Mouse (Mus musculus): ENCODE data around the gene Gm28635. TPM values are rescaled to one million over a fixed set of nuclear protein-coding genes. Genes with fewer than 3 reads are reported as not detected.

Gene Gm28635
- polyA plus RNA-seq, 1 experiment from 2014 or later = not detected

DNA sequence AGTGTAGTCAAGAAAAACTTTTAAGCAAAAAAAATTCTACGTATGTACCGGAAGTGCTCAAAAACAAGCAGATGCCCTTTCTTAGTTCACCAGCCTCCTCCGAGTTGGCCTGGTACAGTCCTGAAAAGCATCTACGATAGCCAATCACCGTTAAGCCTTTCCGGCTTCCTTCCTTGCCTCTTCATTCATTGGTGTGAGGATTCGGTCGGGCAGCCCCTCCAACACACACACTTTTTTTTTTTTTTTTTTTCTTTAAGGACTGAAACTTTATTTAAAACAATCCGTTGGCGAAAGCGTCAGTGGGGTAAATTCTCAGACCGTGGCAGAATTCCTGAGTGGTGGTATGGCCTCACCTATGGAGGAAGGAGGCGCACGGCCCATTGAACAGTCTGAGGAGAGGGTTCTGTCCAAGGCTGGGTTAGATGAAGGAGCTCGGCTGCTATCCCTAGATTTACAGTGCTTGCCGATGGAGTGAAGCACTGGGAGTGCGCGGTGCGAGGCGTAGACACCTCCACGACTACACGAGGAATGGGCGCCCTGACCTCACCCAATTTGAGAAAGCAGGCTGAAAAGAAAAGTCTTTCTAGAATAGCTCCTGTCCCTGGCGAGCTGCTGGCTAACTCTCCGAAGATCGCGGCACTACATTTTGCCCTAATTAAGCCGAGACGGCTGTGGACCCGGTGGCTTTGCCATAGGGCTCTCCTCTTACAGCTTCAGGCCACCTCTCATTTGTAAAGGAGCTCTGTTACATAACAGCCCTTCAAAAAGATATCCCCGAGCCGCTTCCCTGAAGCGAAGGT, 37.9 kb upstream of the Gm28635 start:
- Histone ChIP-seq H3K27ac (replicated peaks) (peak overlapping the region; percentile 98), H3K9me3 (replicated peaks) (no peaks in the 10 kb centered on the region), H3K27me3 (no peaks in the 10 kb centered on the region), H3K36me3 (peaks cover under 1% of the 10 kb centered on the region), H3K9ac (peak overlapping the region; percentile 63), H3K4me1 (peaks cover 11% of the 10 kb centered on the region; the same call in 1 of the 2 replicates), H3K4me2 (replicated peaks) (peak overlapping the region; percentile 74), H3K4me3 (replicated peaks) (peak overlapping the region; percentile 98)
- peak; percentile 96 for ATAC-seq (ENCODE audit: insufficient number of reproducible peaks, low FRiP score, low TSS enrichment, low read depth)
- WGBS = under 1% methylated on average over 33 of the region's 33 CpGs

DNA sequence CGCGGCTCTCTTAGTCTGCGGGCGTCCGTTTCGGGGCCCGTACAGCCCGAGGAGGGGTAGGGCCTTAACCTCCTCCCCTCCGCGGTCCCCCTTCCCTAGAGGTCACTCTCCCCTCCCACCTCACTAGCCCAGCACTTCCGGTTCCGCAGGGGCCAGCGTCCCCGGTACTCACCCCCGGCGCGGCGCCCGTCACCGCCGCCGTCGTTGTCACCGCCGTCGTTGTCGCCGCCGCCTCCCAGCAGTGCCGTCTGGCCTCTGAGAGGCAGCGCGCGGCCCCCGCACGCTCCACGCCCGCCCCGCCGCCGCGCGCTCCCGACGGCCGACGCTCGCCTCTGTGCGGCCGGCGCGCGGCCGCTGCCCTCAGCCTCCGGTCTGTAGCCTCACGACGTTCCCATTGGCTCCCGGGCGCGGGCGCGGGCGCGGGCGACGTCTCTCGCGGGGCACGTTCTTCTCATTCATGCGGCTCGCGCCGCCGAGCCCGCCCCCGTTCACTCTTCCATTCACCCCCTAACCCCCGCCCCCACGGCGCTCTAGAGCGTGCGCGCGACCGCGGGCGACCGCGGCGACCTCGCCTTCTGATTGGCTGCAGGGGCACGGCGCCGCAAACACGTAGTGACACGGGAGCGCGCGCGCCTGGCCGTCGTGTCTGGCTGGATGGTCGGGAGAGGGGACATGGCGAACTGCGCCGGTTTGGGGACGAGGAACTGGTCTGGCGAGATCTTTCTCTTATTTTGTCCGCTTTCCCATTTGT, 37.1 kb upstream of the Gm28635 start, which contains the start of gene Zdhhc5:
TSS of gene Zdhhc5 (minus strand) at position 370 of the 751 bp plus-strand sequence.
- H3K4me3 ChIP-seq (replicated peaks) = peak within 1 kb of the TSS; percentile 98
- H3K27me3 ChIP-seq = no peaks in the 10 kb centered on the region
- peaks cover 8% of the 10 kb centered on the region for H3K36me3 ChIP-seq
- ATAC-seq (ENCODE audit: insufficient number of reproducible peaks, low FRiP score, low TSS enrichment, low read depth) = peak; percentile 95
- H3K4me1 ChIP-seq = peaks cover 11% of the 10 kb centered on the region; the same call in 1 of the 2 replicates
- WGBS = under 1% methylated on average over 107 of the region's 107 CpGs
- H3K9me3 ChIP-seq (replicated peaks) = no peaks in the 10 kb centered on the region
- H3K9ac ChIP-seq = peak within 1 kb of the TSS; percentile 90
- H3K27ac ChIP-seq (replicated peaks) = peak within 1 kb of the TSS; percentile 98
- peak within 1 kb of the TSS; percentile 74 for H3K4me2 ChIP-seq (replicated peaks)

DNA sequence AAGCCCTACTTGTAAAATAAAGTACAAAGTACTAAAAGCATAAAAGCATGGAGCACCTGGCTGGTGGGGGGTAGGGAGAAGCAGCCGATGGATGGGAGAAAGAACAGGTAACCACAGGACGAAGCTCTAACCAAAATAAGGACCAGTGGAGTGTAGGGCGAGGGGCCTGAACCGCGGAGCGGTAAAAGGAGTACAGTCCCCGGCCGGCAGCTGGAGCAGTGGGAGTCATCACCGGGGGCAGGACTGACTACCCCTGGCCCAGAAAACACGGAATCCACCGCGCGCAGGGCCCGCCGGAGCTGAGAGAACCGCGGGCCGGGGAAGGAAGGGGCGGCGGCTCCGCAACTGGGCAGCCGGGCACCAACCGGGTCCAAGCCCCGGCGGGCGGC, 36.6 kb upstream of the Gm28635 start:
- peaks cover 11% of the 10 kb centered on the region; the same call in 1 of the 2 replicates for H3K4me1 ChIP-seq
- H3K36me3 ChIP-seq = peaks cover 12% of the 10 kb centered on the region
- H3K9me3 ChIP-seq (replicated peaks) = no peaks in the 10 kb centered on the region
- H3K27me3 ChIP-seq = no peaks in the 10 kb centered on the region
- peak overlapping the region; percentile 98 for H3K4me3 ChIP-seq (replicated peaks)
- peak overlapping the region; percentile 90 for H3K9ac ChIP-seq
- peak overlapping the region; percentile 74 for H3K4me2 ChIP-seq (replicated peaks)
- no peak for ATAC-seq (ENCODE audit: insufficient number of reproducible peaks, low FRiP score, low TSS enrichment, low read depth)
- H3K27ac ChIP-seq (replicated peaks) = peak overlapping the region; percentile 98
- WGBS = under 1% methylated on average over 26 of the region's 26 CpGs

DNA sequence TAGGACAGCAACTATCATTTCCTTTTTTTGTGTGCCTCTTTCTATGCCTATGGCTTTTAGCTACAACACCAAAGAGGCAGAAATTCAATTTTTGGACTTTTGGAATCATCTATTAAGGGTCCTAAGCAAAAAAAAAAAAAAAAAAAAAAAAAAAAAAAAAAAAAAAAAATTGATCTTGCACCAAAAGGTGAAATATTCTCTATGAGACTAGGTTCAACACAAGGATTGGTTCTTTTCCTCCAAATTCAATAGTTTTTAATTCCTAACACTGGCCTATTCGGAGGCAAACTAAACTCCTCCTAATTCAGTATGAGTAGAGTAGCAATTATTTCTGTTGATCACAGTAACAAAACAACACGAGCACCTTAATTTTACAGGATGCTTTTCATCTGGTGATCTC, 34.1 kb upstream of the Gm28635 start:
- Histone ChIP-seq H3K4me3 (replicated peaks) (no peak overlapping the region), H3K9me3 (replicated peaks) (no peaks in the 10 kb centered on the region), H3K27ac (replicated peaks) (no peak overlapping the region), H3K27me3 (no peaks in the 10 kb centered on the region), H3K4me1 (peaks cover 18% of the 10 kb centered on the region; the same call in 1 of the 2 replicates), H3K36me3 (peaks cover 15% of the 10 kb centered on the region), H3K4me2 (replicated peaks) (no peak overlapping the region), H3K9ac (no peak overlapping the region)
- WGBS = 79% methylated on average over 2 of the region's 2 CpGs
- no peak for ATAC-seq (ENCODE audit: insufficient number of reproducible peaks, low FRiP score, low TSS enrichment, low read depth)

DNA sequence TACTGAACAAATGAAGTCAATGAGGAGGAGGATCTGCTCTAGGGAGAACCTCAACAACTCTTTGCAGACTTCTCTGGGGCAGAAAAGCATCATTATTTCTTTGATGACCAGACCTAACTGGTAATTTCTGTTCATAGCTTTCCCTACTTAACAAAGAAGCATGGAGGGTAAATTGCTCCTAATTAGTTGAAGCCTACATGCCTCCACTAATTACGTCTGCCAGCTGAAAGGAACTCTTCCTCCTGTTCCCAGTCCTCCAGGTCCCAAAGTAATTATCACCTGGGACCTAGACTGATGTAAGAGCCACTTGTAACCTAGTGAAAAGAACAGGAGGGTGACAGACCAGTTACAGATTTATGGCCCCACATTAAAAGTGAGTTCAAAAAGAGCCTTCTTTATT, 29.7 kb upstream of the Gm28635 start:
- Histone ChIP-seq H3K4me3 (replicated peaks) (no peak overlapping the region), H3K27ac (replicated peaks) (no peak overlapping the region), H3K4me2 (replicated peaks) (no peak overlapping the region), H3K36me3 (peaks cover 15% of the 10 kb centered on the region), H3K9me3 (replicated peaks) (no peaks in the 10 kb centered on the region), H3K27me3 (no peaks in the 10 kb centered on the region), H3K9ac (no peak overlapping the region), H3K4me1 (peaks cover 10% of the 10 kb centered on the region; the same call in 1 of the 2 replicates)
- WGBS = 43% methylated on average over 1 of the region's 1 CpGs
- ATAC-seq (ENCODE audit: insufficient number of reproducible peaks, low FRiP score, low TSS enrichment, low read depth) = no peak

DNA sequence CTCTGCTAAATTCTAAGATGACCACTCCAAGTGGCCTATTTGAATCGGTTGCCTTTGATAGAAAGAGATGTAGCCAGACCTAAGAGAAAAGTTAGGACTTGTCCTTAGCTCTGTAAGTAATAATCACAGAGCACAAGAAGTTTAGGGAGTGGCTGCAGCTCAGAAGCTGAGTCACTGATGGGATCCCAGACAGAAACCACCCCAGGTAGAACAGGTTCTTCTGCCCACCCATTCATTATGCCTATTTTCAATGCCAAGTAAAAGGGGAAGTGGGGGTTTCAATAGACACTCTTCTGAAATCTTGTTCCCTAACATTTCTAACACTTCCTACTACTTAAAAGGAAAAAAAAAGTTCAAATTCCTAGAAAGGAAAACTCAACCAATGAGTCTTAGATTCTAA, 27.5 kb upstream of the Gm28635 start:
- no peak overlapping the region for H3K4me3 ChIP-seq (replicated peaks)
- H3K27ac ChIP-seq (replicated peaks) = peak overlapping the region; percentile 77; the same call in 1 of the 2 replicates
- H3K9ac ChIP-seq = no peak overlapping the region
- WGBS = 50% methylated on average over 1 of the region's 1 CpGs
- H3K4me1 ChIP-seq = peaks cover 10% of the 10 kb centered on the region; the same call in 1 of the 2 replicates
- 0 out of 2 replicates have a peak overlapping the region, but pooled peaks have one; percentile 12 for H3K4me2 ChIP-seq (replicated peaks)
- H3K9me3 ChIP-seq (replicated peaks) = no peaks in the 10 kb centered on the region
- no peaks in the 10 kb centered on the region for H3K27me3 ChIP-seq
- peaks cover 10% of the 10 kb centered on the region for H3K36me3 ChIP-seq
- ATAC-seq (ENCODE audit: insufficient number of reproducible peaks, low FRiP score, low TSS enrichment, low read depth) = no peak

DNA sequence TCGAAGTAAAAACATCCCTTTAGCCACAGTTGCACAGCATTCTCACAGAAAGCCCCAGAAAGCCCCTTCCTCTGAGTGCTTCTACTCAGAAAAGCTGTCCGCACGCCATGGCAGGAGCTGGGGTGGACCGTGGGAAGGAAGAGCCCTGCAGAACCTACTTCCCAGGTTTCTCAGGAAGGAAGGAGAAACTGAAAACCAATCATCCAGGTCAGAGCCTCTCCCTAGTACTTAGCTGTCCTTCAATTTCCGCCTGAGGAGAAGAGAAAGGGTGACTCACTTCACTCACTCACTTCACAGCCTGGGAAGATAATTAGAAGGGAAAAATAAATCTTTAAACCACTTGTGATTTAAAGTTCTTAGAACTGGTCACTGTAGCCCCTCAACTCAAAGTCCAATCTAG, 26.5 kb upstream of the Gm28635 start:
- Histone ChIP-seq H3K4me1 (peaks cover 10% of the 10 kb centered on the region; the same call in 1 of the 2 replicates), H3K4me2 (replicated peaks) (no peak overlapping the region), H3K27me3 (no peaks in the 10 kb centered on the region), H3K4me3 (replicated peaks) (no peak overlapping the region), H3K27ac (replicated peaks) (peak overlapping the region; percentile 68; the same call in 1 of the 2 replicates), H3K9ac (no peak overlapping the region), H3K36me3 (peaks cover 4% of the 10 kb centered on the region; the same call in 1 of the 2 replicates), H3K9me3 (replicated peaks) (no peaks in the 10 kb centered on the region)
- no peak for ATAC-seq (ENCODE audit: insufficient number of reproducible peaks, low FRiP score, low TSS enrichment, low read depth)
- 69% methylated on average over 5 of the region's 5 CpGs for WGBS

DNA sequence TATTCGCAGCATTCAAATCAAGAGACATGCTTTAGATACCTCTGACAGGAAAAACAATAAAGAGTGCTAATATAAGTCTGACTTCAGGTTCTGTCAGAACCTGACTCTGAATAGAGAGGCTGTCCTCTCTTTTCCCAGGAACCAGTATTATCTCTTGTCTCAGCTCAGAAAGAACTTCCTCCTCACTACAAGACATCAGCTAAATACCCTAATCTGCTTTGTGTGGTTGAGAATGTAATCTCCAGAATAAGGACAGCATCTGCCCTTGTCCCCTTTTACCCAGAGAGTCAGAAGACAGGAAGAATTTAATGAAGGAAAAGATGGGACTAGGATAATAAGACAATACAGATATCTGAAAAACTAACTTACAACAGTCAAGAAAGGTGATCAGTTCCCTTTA, 25.7 kb upstream of the Gm28635 start:
- no peak overlapping the region for H3K4me2 ChIP-seq (replicated peaks)
- H3K27ac ChIP-seq (replicated peaks) = no peak overlapping the region
- H3K36me3 ChIP-seq = peaks cover 6% of the 10 kb centered on the region; the same call in 1 of the 2 replicates
- no peak for ATAC-seq (ENCODE audit: insufficient number of reproducible peaks, low FRiP score, low TSS enrichment, low read depth)
- H3K4me3 ChIP-seq (replicated peaks) = no peak overlapping the region
- H3K4me1 ChIP-seq = peaks cover 10% of the 10 kb centered on the region; the same call in 1 of the 2 replicates
- no peaks in the 10 kb centered on the region for H3K27me3 ChIP-seq
- no peak overlapping the region for H3K9ac ChIP-seq
- no peaks in the 10 kb centered on the region for H3K9me3 ChIP-seq (replicated peaks)
- WGBS = 79% methylated on average over 1 of the region's 1 CpGs

DNA sequence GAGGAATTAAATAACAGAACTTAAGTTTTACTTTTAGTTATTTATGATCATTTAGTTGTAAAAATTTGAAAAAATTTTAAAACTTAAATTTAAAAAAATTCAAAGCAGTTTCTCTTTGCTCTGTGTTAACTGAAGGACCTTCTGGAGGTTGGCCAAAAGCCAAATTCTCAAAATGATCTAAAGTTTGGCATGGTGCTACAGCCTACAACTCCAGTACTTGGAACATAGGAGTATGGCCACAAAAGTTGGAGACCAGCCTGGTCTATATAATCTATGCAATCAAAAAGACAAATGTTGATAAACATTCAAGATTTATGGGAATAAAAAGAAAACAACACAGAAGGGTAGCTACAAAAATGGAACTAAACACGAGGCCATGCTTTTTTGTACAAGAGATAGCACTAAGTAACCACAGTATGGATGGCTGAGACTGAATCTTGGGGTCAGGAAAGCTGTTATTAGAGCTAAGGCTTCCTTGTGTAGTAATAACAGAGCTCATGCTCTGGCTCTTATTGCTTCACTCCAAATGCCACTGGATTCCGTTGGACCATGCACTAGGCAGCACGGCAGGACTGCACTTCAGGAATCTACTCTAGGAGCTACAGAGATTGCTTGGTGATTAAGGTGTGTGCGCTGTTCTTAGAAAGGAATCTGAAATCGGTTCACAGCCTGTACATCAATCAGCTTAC, 17.3 kb upstream of the Gm28635 start:
- 91% methylated on average over 5 of the region's 5 CpGs for WGBS
- H3K27ac ChIP-seq (replicated peaks) = no peak overlapping the region
- H3K9ac ChIP-seq = no peak overlapping the region
- H3K27me3 ChIP-seq = no peaks in the 10 kb centered on the region
- no peak overlapping the region for H3K4me2 ChIP-seq (replicated peaks)
- H3K36me3 ChIP-seq = peaks cover 61% of the 10 kb centered on the region
- ATAC-seq (ENCODE audit: insufficient number of reproducible peaks, low FRiP score, low TSS enrichment, low read depth) = no peak
- no peaks in the 10 kb centered on the region for H3K4me1 ChIP-seq
- no peaks in the 10 kb centered on the region for H3K9me3 ChIP-seq (replicated peaks)
- no peak overlapping the region for H3K4me3 ChIP-seq (replicated peaks)

DNA sequence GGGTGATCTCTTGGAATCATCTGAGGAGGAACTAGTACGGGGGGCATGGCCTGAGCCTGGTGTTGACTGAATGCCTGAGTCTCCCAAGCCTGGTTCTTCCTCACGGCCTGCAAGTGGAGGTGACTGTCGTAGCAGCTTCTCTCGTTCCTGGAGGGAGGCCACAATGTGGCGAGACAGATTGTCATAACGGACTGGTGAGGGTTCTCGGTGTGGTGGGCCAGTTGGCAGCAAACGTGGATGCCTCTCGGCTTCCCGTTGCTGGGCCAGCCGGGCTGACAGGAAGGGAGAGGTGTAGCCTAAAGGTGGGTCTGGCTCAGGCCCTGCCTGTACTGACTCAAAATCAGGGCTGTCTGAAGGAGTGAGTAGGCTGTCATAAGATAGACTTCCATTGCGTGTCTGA, 12.2 kb upstream of the Gm28635 start:
- Histone ChIP-seq H3K4me2 (replicated peaks) (no peak overlapping the region), H3K27me3 (no peaks in the 10 kb centered on the region), H3K4me3 (replicated peaks) (no peak overlapping the region), H3K4me1 (no peaks in the 10 kb centered on the region), H3K9ac (no peak overlapping the region), H3K27ac (replicated peaks) (no peak overlapping the region), H3K36me3 (peaks cover 86% of the 10 kb centered on the region), H3K9me3 (replicated peaks) (no peaks in the 10 kb centered on the region)
- WGBS = 87% methylated on average over 12 of the region's 12 CpGs
- ATAC-seq (ENCODE audit: insufficient number of reproducible peaks, low FRiP score, low TSS enrichment, low read depth) = no peak
